Mouse (Mus musculus): Measurements from ENCODE around the gene Slc46a1. TPM values are rescaled to one million over a fixed set of nuclear protein-coding genes. Genes with fewer than 3 reads are reported as not detected.

Slc46a1 gene
- 11.7 and 12.0 TPM in 2 replicates for polyA plus RNA-seq (2015; fragmentation: Nextera tagmentation; extraction: Ambion mirVana)

GRCm38 (mm10) chr11:78465568-78466180 lies at the start of gene Slc46a1:
Gene Slc46a1 (plus strand): TSS chr11:78465697.
- Histone ChIP-seq H3K4me1 (peaks cover 14% of the 10 kb centered on the region), H3K27ac (peak within 1 kb of the TSS; percentile 95), H3K27me3 (no peaks in the 10 kb centered on the region), H3K4me2 (peak within 1 kb of the TSS; percentile 95), H3K9me3 (no peaks in the 10 kb centered on the region), H3K36me3 (no peaks in the 10 kb centered on the region), H3K4me3 (peak within 1 kb of the TSS; percentile 85), H3K9ac (peak within 1 kb of the TSS; percentile 82)
- ATAC-seq (ENCODE audit: borderline replicate concordance, extremely low read depth, low FRiP score, low TSS enrichment) = peak; percentile 96
- under 1% methylated on average over 41 of the region's 41 CpGs for WGBS

- no peak overlapping the region for H3K27ac ChIP-seq
- H3K4me1 ChIP-seq = 0 out of 2 replicates have a peak, but pooled peaks cover 6% of the 10 kb centered on the region
- H3K9me3 ChIP-seq = no peaks in the 10 kb centered on the region
- no peak overlapping the region for H3K9ac ChIP-seq
- no peak for ATAC-seq (ENCODE audit: borderline replicate concordance, extremely low read depth, low FRiP score, low TSS enrichment)
- H3K36me3 ChIP-seq = no peaks in the 10 kb centered on the region
- WGBS = 68% methylated on average over 6 of the region's 6 CpGs
- no peak overlapping the region for H3K4me3 ChIP-seq
- H3K27me3 ChIP-seq = peaks cover 3% of the 10 kb centered on the region; the same call in 1 of the 2 replicates
- H3K4me2 ChIP-seq = no peak overlapping the region
Observed at GRCm38 (mm10) chr11:78416854-78417253, 48.6 kb upstream of the Slc46a1 start.

- no peak for ATAC-seq (ENCODE audit: borderline replicate concordance, extremely low read depth, low FRiP score, low TSS enrichment)
- H3K9ac ChIP-seq = no peak overlapping the region
- H3K4me1 ChIP-seq = peaks cover 13% of the 10 kb centered on the region; the same call in 1 of the 2 replicates
- no peak overlapping the region for H3K4me3 ChIP-seq
- H3K36me3 ChIP-seq = no peaks in the 10 kb centered on the region
- H3K9me3 ChIP-seq = no peaks in the 10 kb centered on the region
- H3K27me3 ChIP-seq = peaks cover 12% of the 10 kb centered on the region; the same call in 1 of the 2 replicates
- 43% methylated on average over 12 of the region's 12 CpGs for WGBS
- no peak overlapping the region for H3K27ac ChIP-seq
- no peak overlapping the region for H3K4me2 ChIP-seq
Observed at GRCm38 (mm10) chr11:78420263-78420889, 45.1 kb upstream of the Slc46a1 start.

GRCm38 (mm10) chr11:78421201-78422009 lies 44.1 kb upstream of the Slc46a1 start:
- Histone ChIP-seq H3K4me3 (no peak overlapping the region), H3K4me2 (no peak overlapping the region), H3K9ac (no peak overlapping the region), H3K9me3 (no peaks in the 10 kb centered on the region), H3K4me1 (peaks cover 13% of the 10 kb centered on the region; the same call in 1 of the 2 replicates), H3K27me3 (peaks cover 12% of the 10 kb centered on the region; the same call in 1 of the 2 replicates), H3K27ac (no peak overlapping the region), H3K36me3 (no peaks in the 10 kb centered on the region)
- no peak for ATAC-seq (ENCODE audit: borderline replicate concordance, extremely low read depth, low FRiP score, low TSS enrichment)
- WGBS = 48% methylated on average over 13 of the region's 13 CpGs

GRCm38 (mm10) chr11:78422055-78422819 lies 43.3 kb upstream of the Slc46a1 start, which contains the start of gene Slc13a2:
Gene Slc13a2 (minus strand): TSS chr11:78422217.
- H3K27ac ChIP-seq = no peak within 1 kb of the TSS
- no peak within 1 kb of the TSS for H3K9ac ChIP-seq
- H3K36me3 ChIP-seq = no peaks in the 10 kb centered on the region
- no peak within 1 kb of the TSS for H3K4me2 ChIP-seq
- H3K9me3 ChIP-seq = no peaks in the 10 kb centered on the region
- 13% methylated on average over 13 of the region's 13 CpGs for WGBS
- peaks cover 12% of the 10 kb centered on the region; the same call in 1 of the 2 replicates for H3K27me3 ChIP-seq
- no peak within 1 kb of the TSS for H3K4me3 ChIP-seq
- H3K4me1 ChIP-seq = peaks cover 13% of the 10 kb centered on the region; the same call in 1 of the 2 replicates
- no peak for ATAC-seq (ENCODE audit: borderline replicate concordance, extremely low read depth, low FRiP score, low TSS enrichment)

GRCm38 (mm10) chr11:78424352-78424751 lies 41.1 kb upstream of the Slc46a1 start:
- no peak overlapping the region for H3K27ac ChIP-seq
- WGBS = 51% methylated on average over 2 of the region's 2 CpGs
- no peak overlapping the region for H3K4me3 ChIP-seq
- no peak overlapping the region for H3K9ac ChIP-seq
- no peaks in the 10 kb centered on the region for H3K36me3 ChIP-seq
- H3K4me2 ChIP-seq = no peak overlapping the region
- H3K27me3 ChIP-seq = peaks cover 12% of the 10 kb centered on the region; the same call in 1 of the 2 replicates
- no peaks in the 10 kb centered on the region for H3K9me3 ChIP-seq
- no peak for ATAC-seq (ENCODE audit: borderline replicate concordance, extremely low read depth, low FRiP score, low TSS enrichment)
- peaks cover 13% of the 10 kb centered on the region; the same call in 1 of the 2 replicates for H3K4me1 ChIP-seq

GRCm38 (mm10) chr11:78425572-78425971 lies 39.9 kb upstream of the Slc46a1 start:
- peaks cover 12% of the 10 kb centered on the region; the same call in 1 of the 2 replicates for H3K27me3 ChIP-seq
- H3K36me3 ChIP-seq = no peaks in the 10 kb centered on the region
- H3K9me3 ChIP-seq = no peaks in the 10 kb centered on the region
- no peak overlapping the region for H3K9ac ChIP-seq
- peaks cover 13% of the 10 kb centered on the region; the same call in 1 of the 2 replicates for H3K4me1 ChIP-seq
- H3K4me3 ChIP-seq = no peak overlapping the region
- no peak overlapping the region for H3K4me2 ChIP-seq
- no peak overlapping the region for H3K27ac ChIP-seq
- 80% methylated on average over 1 of the region's 1 CpGs for WGBS
- no peak for ATAC-seq (ENCODE audit: borderline replicate concordance, extremely low read depth, low FRiP score, low TSS enrichment)

- no peak overlapping the region for H3K27ac ChIP-seq
- WGBS = 91% methylated on average over 6 of the region's 6 CpGs
- H3K4me1 ChIP-seq = peaks cover 5% of the 10 kb centered on the region; the same call in 1 of the 2 replicates
- no peak for ATAC-seq (ENCODE audit: borderline replicate concordance, extremely low read depth, low FRiP score, low TSS enrichment)
- H3K27me3 ChIP-seq = peaks cover 5% of the 10 kb centered on the region; the same call in 1 of the 2 replicates
- no peak overlapping the region for H3K4me3 ChIP-seq
- no peak overlapping the region for H3K9ac ChIP-seq
- no peaks in the 10 kb centered on the region for H3K9me3 ChIP-seq
- no peak overlapping the region for H3K4me2 ChIP-seq
- H3K36me3 ChIP-seq = no peaks in the 10 kb centered on the region
Observed at GRCm38 (mm10) chr11:78427655-78428054, 37.8 kb upstream of the Slc46a1 start.

- Histone ChIP-seq H3K9me3 (no peaks in the 10 kb centered on the region), H3K4me3 (no peak overlapping the region), H3K36me3 (no peaks in the 10 kb centered on the region), H3K4me1 (peaks cover 5% of the 10 kb centered on the region; the same call in 1 of the 2 replicates), H3K4me2 (no peak overlapping the region), H3K27me3 (no peaks in the 10 kb centered on the region), H3K27ac (no peak overlapping the region), H3K9ac (no peak overlapping the region)
- no peak for ATAC-seq (ENCODE audit: borderline replicate concordance, extremely low read depth, low FRiP score, low TSS enrichment)
- 58% methylated on average over 5 of the region's 5 CpGs for WGBS
Observed at GRCm38 (mm10) chr11:78428309-78428708, 37.2 kb upstream of the Slc46a1 start.

- ATAC-seq (ENCODE audit: borderline replicate concordance, extremely low read depth, low FRiP score, low TSS enrichment) = no peak
- H3K4me3 ChIP-seq = no peak overlapping the region
- no peaks in the 10 kb centered on the region for H3K9me3 ChIP-seq
- 52% methylated on average over 11 of the region's 11 CpGs for WGBS
- H3K27ac ChIP-seq = no peak overlapping the region
- no peaks in the 10 kb centered on the region for H3K4me1 ChIP-seq
- H3K36me3 ChIP-seq = no peaks in the 10 kb centered on the region
- no peaks in the 10 kb centered on the region for H3K27me3 ChIP-seq
- no peak overlapping the region for H3K4me2 ChIP-seq
- H3K9ac ChIP-seq = no peak overlapping the region
Observed at GRCm38 (mm10) chr11:78430195-78430878, 35.2 kb upstream of the Slc46a1 start.
